Mouse (Mus musculus): Measurements from ENCODE around the gene Igfn1. TPM values are rescaled to one million over a fixed set of nuclear protein-coding genes. Genes with fewer than 3 reads are reported as not detected.

The Igfn1 gene
- polyA plus RNA-seq, 1 experiment from 2014 or later = not detected

DNA sequence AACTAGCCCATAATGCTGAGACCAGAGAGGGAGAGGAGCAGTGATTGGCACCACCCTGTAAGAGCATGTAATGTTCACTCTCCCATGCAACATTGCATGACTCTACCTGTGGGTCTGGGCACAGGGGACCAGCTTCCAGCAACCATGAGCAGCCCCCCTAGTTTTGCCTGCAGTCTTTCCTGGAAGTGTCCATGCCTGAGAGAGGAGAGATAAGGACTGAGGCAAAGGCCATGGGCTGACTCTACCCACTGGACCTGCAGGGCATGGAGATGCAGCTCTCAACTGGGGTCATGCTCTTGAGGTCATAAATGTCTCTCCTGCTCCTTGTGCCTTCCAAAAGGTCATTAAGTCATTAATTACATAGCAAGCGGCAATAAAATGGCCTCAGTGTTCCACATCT, 70.1 kb downstream of the Igfn1 start:
- ATAC-seq (ENCODE audit: low FRiP score) (no peak), DNase-seq (ENCODE audit: low spot score) (no peak)
- Histone ChIP-seq H3K4me1 (replicated peaks; ENCODE audit: control insufficient read depth, insufficient read depth, low read length) (no peaks in the 10 kb centered on the region), H3K9ac (ENCODE audit: low read depth, low read length) (no peak overlapping the region), H3K36me3 (ENCODE audit: control insufficient read depth, insufficient read depth, low read length) (no peaks in the 10 kb centered on the region), H3K4me3 (ENCODE audit: low read depth, low read length) (no peak overlapping the region), H3K27me3 (ENCODE audit: control insufficient read depth, insufficient read depth, low read length) (no peaks in the 10 kb centered on the region), H3K4me2 (replicated peaks; ENCODE audit: low read depth, low read length) (no peak overlapping the region), H3K9me3 (ENCODE audit: control insufficient read depth, low read length) (no peaks in the 10 kb centered on the region), H3K27ac (ENCODE audit: low read depth, low read length) (no peak overlapping the region)
- WGBS = 67% methylated on average over 1 of the region's 1 CpGs

DNA sequence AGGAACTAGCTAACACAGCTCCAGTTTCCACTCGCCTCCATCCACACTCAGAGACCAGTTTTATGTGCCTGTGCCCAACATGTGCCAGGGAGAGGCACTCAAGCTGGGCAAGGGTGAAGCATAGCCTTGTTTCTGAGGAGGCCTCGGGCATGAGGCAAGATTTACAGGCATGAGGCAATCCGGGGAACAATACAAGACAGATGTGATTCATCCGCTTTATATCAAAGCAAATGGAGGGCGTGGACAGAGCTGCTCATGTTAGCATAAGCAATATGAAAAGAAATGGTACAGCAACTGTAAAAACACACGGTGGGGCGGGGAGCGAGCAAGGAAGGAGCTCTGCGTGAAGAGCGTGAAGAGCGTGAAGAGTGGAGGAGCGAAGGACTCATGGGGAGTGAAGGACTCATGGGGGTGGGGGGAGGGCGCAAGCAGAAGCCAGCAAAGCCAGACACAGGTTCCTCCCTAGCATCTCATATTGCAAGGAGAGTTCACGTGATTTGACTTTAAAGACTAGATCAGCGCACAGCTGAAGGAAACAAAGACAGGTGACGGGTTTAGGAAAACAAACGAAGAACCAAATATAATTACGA, 72.3 kb downstream of the Igfn1 start:
- no peak for DNase-seq (ENCODE audit: low spot score)
- H3K4me2 ChIP-seq (replicated peaks; ENCODE audit: low read depth, low read length) = no peak overlapping the region
- H3K27me3 ChIP-seq (ENCODE audit: control insufficient read depth, insufficient read depth, low read length) = no peaks in the 10 kb centered on the region
- H3K4me1 ChIP-seq (replicated peaks; ENCODE audit: control insufficient read depth, insufficient read depth, low read length) = no peaks in the 10 kb centered on the region
- no peak overlapping the region for H3K4me3 ChIP-seq (ENCODE audit: low read depth, low read length)
- ATAC-seq (ENCODE audit: low FRiP score) = no peak
- H3K9ac ChIP-seq (ENCODE audit: low read depth, low read length) = no peak overlapping the region
- 85% methylated on average over 18 of the region's 18 CpGs for WGBS
- no peak overlapping the region for H3K27ac ChIP-seq (ENCODE audit: low read depth, low read length)
- no peaks in the 10 kb centered on the region for H3K36me3 ChIP-seq (ENCODE audit: control insufficient read depth, insufficient read depth, low read length)
- no peaks in the 10 kb centered on the region for H3K9me3 ChIP-seq (ENCODE audit: control insufficient read depth, low read length)

DNA sequence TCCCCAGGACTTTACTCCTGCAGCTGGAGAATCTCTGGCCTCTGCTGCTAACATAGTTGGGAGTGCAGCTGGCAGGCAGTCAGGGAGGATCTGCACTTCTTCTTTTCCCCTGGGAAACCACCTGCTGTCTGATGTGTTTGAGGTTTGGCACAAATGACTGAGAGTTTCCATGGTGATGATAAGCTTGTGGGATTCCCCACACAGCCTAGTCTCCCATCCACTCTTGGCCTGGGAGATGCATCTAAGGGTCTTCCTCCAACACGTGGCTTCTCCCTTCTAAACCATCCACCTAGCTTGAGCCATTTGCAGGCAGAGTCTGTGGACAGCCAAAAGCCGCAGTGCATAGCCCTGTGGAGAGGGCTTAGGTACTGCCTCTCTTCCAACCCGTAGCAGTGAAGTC, 76.3 kb downstream of the Igfn1 start:
- no peaks in the 10 kb centered on the region for H3K27me3 ChIP-seq (ENCODE audit: control insufficient read depth, insufficient read depth, low read length)
- H3K27ac ChIP-seq (ENCODE audit: low read depth, low read length) = no peak overlapping the region
- WGBS = 63% methylated on average over 3 of the region's 3 CpGs
- H3K4me2 ChIP-seq (replicated peaks; ENCODE audit: low read depth, low read length) = no peak overlapping the region
- DNase-seq (ENCODE audit: low spot score) (no peak), ATAC-seq (ENCODE audit: low FRiP score) (no peak)
- H3K4me3 ChIP-seq (ENCODE audit: low read depth, low read length) = no peak overlapping the region
- no peaks in the 10 kb centered on the region for H3K9me3 ChIP-seq (ENCODE audit: control insufficient read depth, low read length)
- H3K4me1 ChIP-seq (replicated peaks; ENCODE audit: control insufficient read depth, insufficient read depth, low read length) = no peaks in the 10 kb centered on the region
- no peak overlapping the region for H3K9ac ChIP-seq (ENCODE audit: low read depth, low read length)
- H3K36me3 ChIP-seq (ENCODE audit: control insufficient read depth, insufficient read depth, low read length) = no peaks in the 10 kb centered on the region

DNA sequence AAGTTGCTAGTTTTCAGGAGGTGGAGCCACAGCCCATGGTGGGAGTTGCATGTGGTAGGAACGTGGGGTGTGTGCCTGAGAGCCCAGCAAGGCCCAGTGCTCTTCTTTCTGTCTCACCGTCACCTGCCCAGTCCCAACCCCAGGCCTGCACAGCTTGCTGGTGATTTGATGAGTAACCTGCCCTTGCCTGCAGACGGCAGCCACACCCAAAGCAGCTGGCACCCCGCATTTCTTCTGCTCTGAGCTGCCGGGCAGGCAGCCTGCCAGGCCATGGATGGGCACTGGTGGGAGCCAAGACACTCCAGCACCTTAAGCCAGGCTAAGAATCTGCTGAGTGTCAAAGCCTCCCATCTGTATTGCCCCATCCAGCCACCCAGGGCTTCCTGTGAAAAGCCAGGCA, 80.3 kb downstream of the Igfn1 start:
- Histone ChIP-seq H3K9ac (ENCODE audit: low read depth, low read length) (no peak overlapping the region), H3K27me3 (ENCODE audit: control insufficient read depth, insufficient read depth, low read length) (peaks cover under 1% of the 10 kb centered on the region), H3K27ac (ENCODE audit: low read depth, low read length) (no peak overlapping the region), H3K4me3 (ENCODE audit: low read depth, low read length) (no peak overlapping the region), H3K4me1 (replicated peaks; ENCODE audit: control insufficient read depth, insufficient read depth, low read length) (no peaks in the 10 kb centered on the region), H3K4me2 (replicated peaks; ENCODE audit: low read depth, low read length) (no peak overlapping the region), H3K36me3 (ENCODE audit: control insufficient read depth, insufficient read depth, low read length) (no peaks in the 10 kb centered on the region), H3K9me3 (ENCODE audit: control insufficient read depth, low read length) (no peaks in the 10 kb centered on the region)
- ATAC-seq (ENCODE audit: low FRiP score) (no peak), DNase-seq (ENCODE audit: low spot score) (no peak)
- WGBS = 83% methylated on average over 5 of the region's 5 CpGs

DNA sequence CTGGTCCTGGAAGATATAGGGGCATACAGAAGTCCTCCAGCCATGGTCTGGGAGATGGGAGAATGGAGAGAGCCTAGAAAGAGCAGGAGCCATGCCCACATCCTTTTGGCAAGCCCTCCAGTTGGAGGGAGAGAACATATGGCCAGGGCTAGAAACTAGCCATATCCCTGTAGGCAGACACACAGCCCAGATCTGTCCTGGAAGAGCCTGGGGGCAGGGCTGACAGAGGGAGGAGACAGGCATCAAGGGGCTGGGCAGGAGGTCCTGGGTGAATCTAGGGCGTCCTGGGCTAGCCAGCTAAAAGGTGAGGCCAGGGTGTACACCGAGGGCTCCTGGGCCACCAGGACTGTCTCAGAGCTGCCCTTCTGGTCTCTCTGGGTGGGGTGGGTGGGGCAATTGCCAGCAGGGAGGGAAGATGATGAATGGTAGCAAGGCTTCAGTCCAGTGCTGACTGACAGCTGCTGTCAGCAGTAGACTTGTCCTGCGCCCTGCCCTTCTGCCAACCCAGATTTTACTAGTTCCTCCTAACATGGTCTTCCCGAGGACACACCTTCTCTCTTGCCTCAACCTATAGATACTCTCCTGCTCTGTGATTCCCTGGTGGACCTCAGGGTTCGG, 81.7 kb downstream of the Igfn1 start:
- Histone ChIP-seq H3K4me2 (replicated peaks; ENCODE audit: low read depth, low read length) (no peak overlapping the region), H3K9ac (ENCODE audit: low read depth, low read length) (no peak overlapping the region), H3K36me3 (ENCODE audit: control insufficient read depth, insufficient read depth, low read length) (no peaks in the 10 kb centered on the region), H3K27me3 (ENCODE audit: control insufficient read depth, insufficient read depth, low read length) (peaks cover 14% of the 10 kb centered on the region), H3K4me1 (replicated peaks; ENCODE audit: control insufficient read depth, insufficient read depth, low read length) (no peaks in the 10 kb centered on the region), H3K4me3 (ENCODE audit: low read depth, low read length) (no peak overlapping the region), H3K27ac (ENCODE audit: low read depth, low read length) (no peak overlapping the region), H3K9me3 (ENCODE audit: control insufficient read depth, low read length) (no peaks in the 10 kb centered on the region)
- ATAC-seq (ENCODE audit: low FRiP score) (no peak), DNase-seq (ENCODE audit: low spot score) (no peak)
- WGBS = 79% methylated on average over 5 of the region's 5 CpGs

DNA sequence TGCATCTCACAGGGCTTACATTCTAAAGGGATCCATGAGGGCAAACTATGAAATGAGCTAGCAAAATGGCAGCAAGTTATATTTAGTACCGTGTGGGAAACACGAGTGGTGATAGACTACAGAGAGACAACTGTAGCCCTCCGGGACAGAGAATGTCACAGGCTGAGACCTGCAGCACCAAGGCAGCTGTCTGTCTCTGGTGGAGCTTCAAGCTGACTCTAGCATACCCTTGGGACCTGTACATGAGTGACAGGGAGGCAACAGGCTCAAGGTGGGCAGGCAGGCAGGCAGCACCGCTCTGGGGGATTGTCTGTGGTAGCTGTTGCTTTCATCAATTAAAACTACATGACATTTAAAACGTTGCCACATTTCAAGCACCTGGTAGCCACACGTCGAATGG, 82.9 kb downstream of the Igfn1 start:
- Histone ChIP-seq H3K27ac (ENCODE audit: low read depth, low read length) (no peak overlapping the region), H3K9me3 (ENCODE audit: control insufficient read depth, low read length) (no peaks in the 10 kb centered on the region), H3K4me1 (replicated peaks; ENCODE audit: control insufficient read depth, insufficient read depth, low read length) (no peaks in the 10 kb centered on the region), H3K27me3 (ENCODE audit: control insufficient read depth, insufficient read depth, low read length) (peaks cover 27% of the 10 kb centered on the region), H3K9ac (ENCODE audit: low read depth, low read length) (no peak overlapping the region), H3K4me2 (replicated peaks; ENCODE audit: low read depth, low read length) (no peak overlapping the region), H3K4me3 (ENCODE audit: low read depth, low read length) (no peak overlapping the region), H3K36me3 (ENCODE audit: control insufficient read depth, insufficient read depth, low read length) (no peaks in the 10 kb centered on the region)
- no peak for DNase-seq (ENCODE audit: low spot score)
- WGBS = 77% methylated on average over 7 of the region's 7 CpGs
- ATAC-seq (ENCODE audit: low FRiP score) = no peak

DNA sequence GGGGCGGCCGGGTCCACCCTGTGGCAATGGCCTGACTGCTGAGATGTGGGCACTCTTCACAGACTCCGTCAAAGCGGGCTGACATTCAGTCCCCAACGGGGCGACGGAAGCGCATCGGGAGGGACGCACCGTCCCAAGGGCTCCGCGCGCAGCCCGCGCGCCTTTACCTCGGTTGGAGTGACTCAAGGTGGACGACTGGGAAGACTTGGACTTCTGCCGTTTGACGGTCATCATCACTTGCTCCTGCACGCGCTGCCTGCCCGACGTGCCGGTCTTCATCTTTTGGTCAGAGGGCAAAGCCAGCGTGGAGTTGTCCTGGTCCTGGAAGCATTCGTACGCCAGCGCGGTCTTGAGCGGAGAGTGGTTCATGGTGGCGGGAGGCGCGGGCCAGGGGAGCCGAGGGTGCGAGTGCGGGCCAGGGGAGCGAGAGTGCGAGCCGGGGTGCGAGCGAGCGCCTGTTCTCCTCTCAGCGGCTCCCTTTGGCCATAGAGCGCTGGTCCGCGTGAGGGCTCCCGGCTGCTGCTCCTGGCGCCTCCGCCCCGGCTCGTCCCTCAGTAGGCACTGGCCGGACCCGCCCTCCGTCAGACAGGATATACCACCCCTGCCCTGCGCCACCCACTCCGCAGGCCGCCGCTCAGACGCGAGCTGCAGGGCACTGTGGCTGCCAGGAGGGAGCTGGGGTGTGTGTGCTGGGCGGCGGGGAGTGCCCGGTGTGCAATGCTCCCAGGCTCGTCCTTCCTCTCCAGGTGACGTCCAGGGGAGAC, 87.3 kb downstream of the Igfn1 start, which contains the start of gene Pkp1:
Gene Pkp1 (minus strand): TSS at position 564 of the 764 bp plus-strand sequence.
- H3K9ac ChIP-seq (ENCODE audit: low read depth, low read length) = no peak within 1 kb of the TSS

DNA sequence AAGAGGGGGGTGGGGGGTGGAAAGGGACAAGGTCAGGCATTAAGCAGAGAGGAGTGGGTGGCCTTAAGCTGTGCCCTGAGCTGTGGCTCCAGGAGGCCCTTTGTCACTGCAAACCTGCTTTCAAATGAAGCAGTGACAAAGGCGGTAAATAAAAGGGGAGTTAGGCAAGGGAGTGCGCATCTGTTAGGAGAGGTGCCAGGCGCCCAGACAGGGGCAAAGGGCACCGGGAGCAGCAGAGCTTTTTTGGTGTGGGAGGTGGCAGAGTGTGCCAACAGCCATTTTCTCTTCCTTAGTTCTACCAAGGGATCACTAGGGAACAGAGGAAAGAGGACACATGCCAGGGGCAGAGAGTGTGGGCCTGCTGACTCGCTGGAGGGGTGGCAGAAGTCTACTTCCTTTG, 88.9 kb downstream of the Igfn1 start:
- H3K36me3 ChIP-seq (ENCODE audit: control insufficient read depth, insufficient read depth, low read length) = no peaks in the 10 kb centered on the region
- DNase-seq (ENCODE audit: low spot score) = no peak
- no peaks in the 10 kb centered on the region for H3K9me3 ChIP-seq (ENCODE audit: control insufficient read depth, low read length)
- H3K4me2 ChIP-seq (replicated peaks; ENCODE audit: low read depth, low read length) = no peak overlapping the region
- H3K27me3 ChIP-seq (ENCODE audit: control insufficient read depth, insufficient read depth, low read length) = peaks cover 50% of the 10 kb centered on the region
- no peak overlapping the region for H3K27ac ChIP-seq (ENCODE audit: low read depth, low read length)
- no peak overlapping the region for H3K9ac ChIP-seq (ENCODE audit: low read depth, low read length)
- H3K4me1 ChIP-seq (replicated peaks; ENCODE audit: control insufficient read depth, insufficient read depth, low read length) = no peaks in the 10 kb centered on the region
- 3% methylated on average over 5 of the region's 5 CpGs for WGBS
- no peak for ATAC-seq (ENCODE audit: low FRiP score)
- H3K4me3 ChIP-seq (ENCODE audit: low read depth, low read length) = no peak overlapping the region

More for the DNA sequence above, 87.3 kb downstream of the Igfn1 start, which contains the start of gene Pkp1:
- Histone ChIP-seq H3K4me3 (ENCODE audit: low read depth, low read length) (peak within 1 kb of the TSS; percentile 17), H3K36me3 (ENCODE audit: control insufficient read depth, insufficient read depth, low read length) (no peaks in the 10 kb centered on the region), H3K9me3 (ENCODE audit: control insufficient read depth, low read length) (no peaks in the 10 kb centered on the region), H3K4me1 (replicated peaks; ENCODE audit: control insufficient read depth, insufficient read depth, low read length) (no peaks in the 10 kb centered on the region), H3K27me3 (ENCODE audit: control insufficient read depth, insufficient read depth, low read length) (peaks cover 50% of the 10 kb centered on the region), H3K4me2 (replicated peaks; ENCODE audit: low read depth, low read length) (peak within 1 kb of the TSS; percentile 31), H3K27ac (ENCODE audit: low read depth, low read length) (no peak within 1 kb of the TSS)
- WGBS = under 1% methylated on average over 66 of the region's 67 CpGs
- no peak for ATAC-seq (ENCODE audit: low FRiP score)
- peak; percentile 41 for DNase-seq (ENCODE audit: low spot score)

All from hindbrain, embryonic 11.5 days (tissue).